Mouse (Mus musculus) embryo, embryonic 10.5 days (tissue): Measurements from ENCODE around the gene Ppp1r27.
"Not testable (repeated sequence)": the region's sequence is repeated elsewhere in the genome, so short reads cannot be mapped to it uniquely, and the experiment has no call there.

Experiments
- DNase-seq: peaks from one replicate; pipeline ENCODE4 v3.0.0-alpha.2; 2015; ENCODE audit warnings: low spot score

Gene Ppp1r27

DNA sequence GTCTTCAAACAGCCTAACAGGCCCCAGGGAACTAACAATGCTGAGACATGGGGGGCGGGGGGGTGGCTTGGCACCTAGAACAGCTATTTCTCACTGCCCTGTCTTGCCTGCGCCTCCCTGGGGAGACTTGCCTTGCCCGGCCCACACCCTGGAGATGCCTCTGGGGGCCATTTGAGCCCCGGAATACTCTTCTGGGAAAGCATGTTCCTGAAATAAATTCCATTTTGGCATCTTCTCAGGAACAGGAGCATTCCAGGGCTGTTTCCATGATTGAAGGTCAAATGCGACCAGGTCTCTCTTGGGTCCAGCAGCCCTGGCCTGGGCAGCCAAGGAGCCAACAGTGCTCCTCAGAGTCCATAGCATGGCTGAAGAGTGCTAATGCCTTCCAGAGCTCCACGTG is 8.6 kb downstream of the Ppp1r27 start:
- no peak for DNase-seq

DNA sequence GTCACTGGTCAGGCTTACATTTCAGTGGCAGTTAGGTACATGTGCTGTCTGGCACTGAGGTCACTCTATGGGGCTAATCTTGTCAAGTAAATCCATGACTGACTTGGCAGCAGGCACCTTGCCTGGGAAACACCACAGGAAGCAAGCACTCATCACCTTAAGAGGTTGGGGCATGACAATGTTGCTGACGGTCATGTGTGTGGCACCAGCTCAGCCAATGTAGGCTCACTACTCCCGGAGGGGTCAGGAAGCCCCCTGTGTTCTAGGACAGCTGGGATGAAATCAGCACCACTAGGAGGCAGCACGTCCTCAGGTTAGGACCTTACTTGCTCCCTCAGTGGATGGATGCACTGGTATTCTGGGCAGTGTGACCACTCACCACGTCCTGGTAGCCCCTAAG is 9.0 kb downstream of the Ppp1r27 start:
- peak; percentile 56 for DNase-seq

DNA sequence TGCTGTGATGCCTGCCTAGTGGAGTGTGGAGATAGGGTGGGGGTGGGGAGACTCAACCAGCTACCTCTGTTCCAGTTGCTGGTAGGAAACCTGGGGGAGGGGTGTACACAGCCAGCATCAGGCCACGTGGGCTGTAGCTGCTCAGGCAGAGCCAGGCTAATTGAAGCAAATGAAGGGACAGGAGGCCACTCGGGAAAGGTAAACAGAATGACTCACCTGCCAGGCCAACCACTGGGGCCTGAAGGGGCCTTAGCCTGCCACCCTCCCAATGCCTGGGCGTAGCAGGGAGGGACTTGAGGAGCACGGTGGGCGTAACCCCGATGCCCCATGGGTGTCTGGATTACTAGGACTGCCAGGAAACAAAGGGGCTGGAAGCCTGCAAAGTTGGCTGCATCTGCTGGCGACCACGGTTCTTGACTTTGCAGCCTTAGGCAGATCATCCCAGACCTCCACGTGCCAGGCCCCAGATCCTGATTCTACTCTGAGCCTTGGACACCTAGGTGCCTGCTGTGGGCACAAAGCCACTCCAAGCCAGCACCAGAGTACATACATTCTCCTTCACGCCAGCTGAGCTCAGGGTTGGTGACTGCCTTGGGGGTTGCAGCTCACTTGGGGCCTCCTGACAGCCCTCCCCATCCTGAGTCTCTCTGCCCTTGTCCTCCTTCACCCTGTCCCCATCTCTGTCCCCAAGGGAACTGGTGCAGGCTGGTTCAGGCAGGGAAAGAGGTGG is 11.5 kb downstream of the Ppp1r27 start:
- DNase-seq, result peak; percentile 30

DNA sequence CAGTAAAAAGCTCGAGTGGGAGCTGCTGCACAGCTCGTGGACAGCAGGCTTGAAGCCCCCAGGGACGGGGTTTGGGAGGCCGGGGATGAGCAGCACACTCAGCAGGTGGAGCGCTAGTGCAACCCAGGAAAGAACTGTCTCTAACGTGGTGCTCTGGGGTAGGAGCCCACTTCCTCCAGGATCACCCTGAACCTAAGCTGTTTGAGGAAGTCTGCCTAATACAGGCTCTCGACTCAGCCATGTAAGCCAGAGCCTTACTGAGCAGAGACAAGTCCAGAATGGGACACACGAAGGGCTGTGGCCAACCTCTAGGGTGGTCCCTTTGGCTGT is 12.0 kb downstream of the Ppp1r27 start:
- DNase-seq, result no peak

DNA sequence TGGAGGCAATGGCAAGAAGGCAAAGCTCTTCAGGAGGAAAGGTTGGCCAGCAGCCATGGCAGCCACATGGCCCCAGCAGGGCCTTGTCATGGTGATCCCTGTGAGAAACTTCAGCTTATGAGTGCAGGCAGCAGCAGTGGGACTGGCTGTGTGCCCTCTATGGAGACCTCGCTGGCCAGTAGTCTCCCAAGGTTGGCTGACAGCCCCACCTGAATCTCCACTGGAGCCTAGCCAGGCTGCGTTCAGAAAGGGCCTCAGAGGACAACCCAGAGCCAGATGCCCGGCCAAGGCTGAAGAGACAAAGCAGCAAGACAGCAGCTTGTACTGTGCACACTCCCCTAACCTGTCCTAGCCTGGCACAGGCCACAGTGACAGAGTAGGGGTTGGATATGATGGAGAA is 12.4 kb downstream of the Ppp1r27 start:
- DNase-seq, result no peak

DNA sequence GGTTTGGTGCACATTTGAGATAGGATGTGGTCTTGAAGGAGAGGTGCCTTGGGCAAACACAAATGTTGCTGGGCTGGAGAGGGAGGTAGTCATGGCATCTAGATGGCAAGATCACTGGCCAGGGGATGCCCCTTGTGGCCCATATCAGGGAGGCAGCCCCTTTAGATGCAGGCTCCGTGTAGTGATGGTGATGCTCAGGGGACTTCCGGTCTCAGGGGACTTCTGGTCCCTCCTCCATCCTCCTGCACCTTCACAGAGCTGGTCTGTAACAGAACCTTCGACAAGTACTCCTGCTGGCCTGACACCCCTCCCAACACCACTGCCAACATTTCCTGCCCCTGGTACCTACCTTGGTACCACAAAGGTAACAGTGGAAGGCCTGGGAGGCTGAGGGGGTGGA is 15.1 kb downstream of the Ppp1r27 start:
- no peak for DNase-seq

DNA sequence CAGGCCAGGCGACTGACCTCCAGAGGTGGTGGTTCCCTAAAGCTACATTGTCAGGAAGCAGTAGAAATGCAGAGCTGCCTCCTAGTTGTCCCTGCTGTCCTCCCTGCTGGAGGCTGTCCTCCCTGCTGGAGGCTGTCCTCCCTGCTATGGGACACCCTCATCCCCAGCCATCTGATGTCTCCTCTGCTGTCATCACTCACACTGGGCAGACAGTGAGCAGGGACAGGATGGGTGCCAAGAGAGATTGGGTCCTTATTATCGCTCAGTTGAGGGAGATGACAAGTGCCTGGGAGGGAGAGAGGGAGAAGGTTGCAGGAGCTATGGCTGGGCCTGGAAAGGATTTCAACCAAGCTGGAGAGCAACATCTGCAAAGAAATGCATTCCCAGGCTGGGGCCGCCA is 15.8 kb downstream of the Ppp1r27 start:
- DNase-seq, result no peak

DNA sequence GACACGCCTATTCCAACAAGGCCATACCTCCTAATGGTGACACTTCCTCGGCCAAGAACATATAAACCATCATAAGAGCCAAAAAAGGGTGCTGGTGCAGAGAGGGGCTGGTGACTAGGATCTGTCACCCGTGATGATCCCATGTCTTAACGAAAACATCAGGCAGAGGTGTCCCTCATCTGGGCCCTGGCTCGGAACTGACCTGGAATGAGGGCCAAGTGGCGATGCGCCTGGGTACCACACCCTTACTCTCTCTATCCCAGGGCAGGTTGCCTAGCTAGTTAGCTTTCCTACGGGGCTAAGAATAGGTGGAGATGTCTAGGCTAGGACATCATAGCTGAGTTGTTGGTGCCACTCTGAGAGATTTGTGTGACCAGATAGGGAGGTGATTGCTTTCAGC is 16.8 kb downstream of the Ppp1r27 start:
- DNase-seq, result no peak

DNA sequence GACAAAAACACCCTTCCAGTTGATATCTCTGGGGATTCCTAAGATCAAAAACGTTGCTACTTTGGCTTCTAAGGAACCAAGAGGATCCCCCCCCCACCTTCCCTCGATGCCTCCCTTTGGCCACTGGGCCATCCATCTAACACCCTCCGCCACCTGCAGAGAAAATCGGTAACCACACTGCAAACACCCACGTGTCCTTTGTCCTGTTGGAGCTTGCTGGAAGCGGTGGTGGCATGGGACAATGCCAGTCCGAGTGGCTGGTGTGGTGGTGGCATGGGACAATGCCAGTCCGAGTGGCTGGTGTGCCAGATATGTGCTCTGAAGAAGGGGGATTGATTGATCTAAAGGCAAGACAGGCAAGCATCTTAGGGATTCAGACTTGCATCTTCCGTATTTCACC is 19.3 kb downstream of the Ppp1r27 start:
- no peak for DNase-seq

DNA sequence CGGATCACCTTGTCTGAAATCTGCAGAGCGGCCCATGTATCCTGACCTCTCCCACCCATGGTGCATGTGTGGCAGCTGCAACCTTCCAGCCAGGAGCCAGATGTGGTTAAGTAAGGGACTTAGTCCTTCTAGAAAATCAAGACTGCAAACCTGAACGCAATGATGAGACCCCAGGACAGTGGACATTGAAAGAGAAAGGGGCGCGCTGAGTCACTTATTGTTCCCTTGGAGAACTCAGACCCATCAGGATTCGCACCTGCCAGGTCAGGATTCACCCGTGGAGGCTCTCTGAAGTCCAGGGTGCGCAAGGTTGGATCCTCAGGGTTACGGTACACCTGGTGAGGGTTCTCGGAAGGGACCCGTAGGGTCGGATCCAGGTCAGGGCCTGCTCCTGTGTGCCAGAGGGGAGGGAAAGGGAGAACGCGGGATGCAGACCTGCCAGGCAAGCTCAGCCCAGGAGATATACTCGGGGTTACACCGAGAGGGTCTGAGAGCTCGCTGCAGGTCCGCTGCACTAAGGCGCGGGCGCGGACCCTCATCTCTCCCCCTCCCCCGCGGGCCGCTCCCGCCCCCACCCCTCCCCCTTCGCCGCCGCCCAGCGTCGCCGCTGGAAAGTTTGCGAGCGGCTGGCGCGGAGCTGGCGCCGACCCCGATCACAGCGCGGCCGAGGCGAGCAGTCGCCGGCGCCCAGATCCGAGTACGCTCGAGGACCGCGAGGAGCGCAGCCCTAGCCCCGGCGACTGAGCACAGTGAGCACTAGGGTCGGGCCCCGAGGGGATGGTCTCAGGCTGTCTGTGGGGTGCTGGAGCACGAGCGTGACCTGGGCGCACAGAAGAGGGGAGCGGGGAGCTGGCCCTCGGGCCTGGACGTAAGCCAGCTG is 20.6 kb downstream of the Ppp1r27 start, which contains the start of gene Gcgr:
Gene Gcgr (plus strand): TSS at position 615 of the 880 bp plus-strand sequence.
- peak; percentile 54 for DNase-seq

DNA sequence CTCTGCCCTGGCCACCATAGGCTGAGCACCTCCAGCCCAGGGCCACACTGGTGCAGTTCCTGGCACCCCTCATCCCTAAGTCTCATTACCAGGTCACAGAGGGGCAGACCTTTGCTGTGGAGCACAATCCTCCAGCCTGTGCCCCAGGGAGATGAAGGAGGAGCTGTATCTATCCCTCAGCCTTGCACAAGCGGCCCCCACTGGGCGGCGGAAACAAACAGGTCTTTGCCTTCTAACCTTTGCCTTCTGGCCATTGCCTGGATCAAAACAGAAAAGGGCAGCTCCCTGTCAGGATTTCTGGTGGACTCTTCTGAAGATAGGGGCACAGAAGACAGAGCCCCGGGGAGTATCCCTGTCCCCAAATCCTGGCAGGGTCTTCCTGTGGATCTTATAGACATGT is 22.0 kb downstream of the Ppp1r27 start:
- no peak for DNase-seq

DNA sequence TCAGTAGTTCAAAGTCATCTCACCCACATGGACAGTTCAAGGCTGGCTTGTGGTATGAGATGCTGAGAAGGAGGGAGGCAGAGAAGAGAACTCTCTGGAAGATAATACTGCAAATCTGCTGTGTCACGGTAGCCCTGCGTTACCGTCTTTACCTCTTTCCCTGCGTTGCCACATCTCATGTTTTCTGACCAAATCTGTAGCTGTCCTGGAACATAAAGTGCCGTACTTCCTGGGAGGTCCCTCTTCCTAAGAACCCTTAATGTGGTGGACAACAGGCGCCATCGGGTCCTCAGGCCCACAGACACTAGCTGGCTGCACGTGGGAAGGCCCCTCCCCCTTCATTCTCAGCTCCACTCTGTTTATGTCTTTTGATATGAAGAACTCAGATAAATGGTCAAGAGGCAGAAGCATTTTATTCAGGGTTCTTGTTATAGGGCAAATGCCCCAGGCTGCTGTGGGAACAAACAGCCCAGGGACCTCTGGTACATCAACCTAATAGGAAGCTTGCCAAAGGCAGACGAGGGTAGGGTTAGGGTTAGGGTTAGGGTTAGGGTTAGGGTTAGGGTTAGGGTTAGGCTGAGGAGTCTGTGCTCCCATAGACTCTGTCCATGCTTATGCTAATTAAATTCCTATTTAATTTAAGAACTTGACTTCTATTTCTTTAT is 23.1 kb downstream of the Ppp1r27 start:
- DNase-seq, result no peak

DNA sequence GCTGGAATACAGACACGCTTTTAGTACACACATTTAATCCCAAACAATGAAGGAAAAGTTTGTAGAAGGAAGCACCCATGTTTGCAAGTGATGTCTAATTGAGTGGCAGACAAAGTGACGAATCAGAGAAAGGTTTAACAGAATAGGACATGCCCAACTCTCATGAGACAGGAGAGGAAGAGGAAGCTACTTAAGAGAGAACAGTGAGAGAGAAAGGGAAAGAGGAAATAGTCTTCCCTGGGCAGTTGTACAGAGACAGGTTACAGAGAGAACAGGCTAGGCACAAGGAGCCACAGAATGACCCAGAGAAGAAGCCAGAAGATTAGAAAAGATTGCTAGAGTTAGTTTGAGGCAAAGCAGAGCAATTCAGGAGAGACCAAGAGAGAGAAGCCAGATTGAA is 25.0 kb downstream of the Ppp1r27 start:
- DNase-seq, result no peak

DNA sequence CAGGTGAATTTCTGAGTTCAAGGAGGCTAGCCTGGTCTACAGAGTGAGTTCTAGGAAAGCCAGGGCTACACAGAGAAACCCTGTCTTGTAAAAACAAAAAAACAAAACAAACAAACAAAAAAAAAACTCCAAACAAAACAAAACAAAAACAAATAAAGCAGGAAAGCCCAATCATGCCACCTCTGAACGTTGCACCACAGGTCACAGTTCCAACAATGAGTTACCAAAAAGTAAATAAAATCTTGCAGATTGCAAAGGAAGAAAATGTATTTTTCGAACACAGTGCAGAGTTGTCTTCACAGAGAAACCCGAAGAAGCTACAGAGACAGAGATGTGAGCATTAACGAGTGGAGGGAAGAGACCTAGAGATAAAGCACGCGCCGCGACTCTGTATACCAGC is 28.4 kb downstream of the Ppp1r27 start:
- DNase-seq, result no peak

DNA sequence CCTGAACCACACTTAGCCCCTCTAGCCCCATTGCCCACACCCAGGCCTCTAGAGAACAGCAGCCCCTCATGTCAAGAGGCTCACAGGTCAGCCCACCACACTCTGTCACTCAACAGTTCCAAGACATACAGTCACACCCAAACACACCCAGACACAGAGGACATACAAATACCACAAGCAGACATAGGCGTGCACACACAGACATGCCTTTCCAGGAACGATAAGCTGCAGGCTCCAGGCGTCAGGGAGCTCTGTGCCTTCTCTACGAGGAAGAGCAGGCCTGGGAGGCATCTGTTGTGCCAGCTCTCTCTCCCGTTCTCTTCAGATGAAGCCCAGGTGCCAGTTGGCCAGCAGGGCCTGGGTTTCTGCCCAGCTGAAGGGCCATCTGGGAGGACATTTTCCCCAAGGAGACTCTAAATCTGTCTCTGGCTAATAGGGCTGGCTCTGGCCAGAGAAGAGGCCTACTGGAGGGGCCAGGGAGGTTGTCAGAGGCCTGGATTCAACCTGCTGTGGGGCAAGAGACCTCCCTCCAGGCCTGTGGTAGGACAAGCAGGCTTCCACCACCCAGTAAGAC is 29.9 kb downstream of the Ppp1r27 start:
- DNase-seq, result no peak

DNA sequence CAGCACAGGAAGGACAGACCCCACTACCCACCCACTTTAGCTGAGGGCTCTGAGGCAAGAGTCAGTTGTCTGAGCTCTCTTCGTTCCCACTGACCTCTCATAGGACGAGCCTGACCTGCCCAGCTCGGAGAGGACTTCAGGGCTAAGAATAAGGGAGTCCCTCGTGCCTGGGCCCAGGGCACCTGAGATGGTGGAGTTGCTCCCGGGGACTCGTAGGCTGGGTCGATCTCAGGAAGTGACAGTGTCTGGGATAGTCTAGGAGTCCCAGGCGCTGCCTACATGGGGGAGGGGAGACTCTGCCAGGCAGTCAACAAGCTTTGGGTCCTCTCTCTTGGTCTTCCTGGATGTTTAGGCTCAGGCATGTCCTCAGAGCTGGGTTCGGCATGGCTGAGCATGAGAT is 30.4 kb downstream of the Ppp1r27 start:
- no peak for DNase-seq

DNA sequence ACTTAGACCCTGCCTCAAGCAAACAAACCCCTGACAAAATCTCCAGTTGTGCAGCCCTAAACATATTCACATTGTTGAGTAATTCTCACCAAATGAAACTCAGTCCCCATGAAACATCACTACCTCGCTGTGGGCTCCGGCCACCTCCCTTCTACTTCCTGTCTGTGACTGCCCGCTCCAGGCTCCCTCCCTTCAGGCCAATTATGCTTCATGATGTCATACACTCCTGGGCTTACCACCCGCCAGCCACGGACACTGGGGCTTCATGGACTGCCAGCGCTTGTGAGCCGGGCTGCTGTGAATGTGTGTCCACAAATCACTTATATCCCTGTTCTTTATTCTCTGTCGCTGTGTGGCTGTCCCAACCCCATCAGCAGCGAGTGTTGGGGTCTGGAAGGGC is 31.2 kb downstream of the Ppp1r27 start:
- DNase-seq, result peak; percentile 27

DNA sequence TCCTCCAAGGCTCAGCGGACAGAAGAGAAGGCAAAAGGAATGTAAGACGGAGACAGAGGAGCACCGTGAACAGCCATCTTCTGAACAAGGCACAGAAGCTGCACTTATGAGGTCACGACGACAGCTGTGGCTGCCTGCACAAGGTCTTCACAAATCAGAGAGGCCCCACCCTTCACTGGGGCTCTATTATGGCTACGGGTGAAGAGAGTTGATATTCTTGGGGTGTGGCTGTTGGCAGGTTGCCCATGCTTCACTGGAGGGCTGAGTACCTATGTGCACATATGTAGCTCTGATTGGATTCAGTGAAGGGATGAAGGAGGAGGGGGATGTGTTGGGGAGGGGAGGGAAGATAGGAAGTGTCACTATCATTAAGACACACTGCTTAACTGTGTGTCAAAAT is 32.4 kb downstream of the Ppp1r27 start:
- DNase-seq, result no peak

DNA sequence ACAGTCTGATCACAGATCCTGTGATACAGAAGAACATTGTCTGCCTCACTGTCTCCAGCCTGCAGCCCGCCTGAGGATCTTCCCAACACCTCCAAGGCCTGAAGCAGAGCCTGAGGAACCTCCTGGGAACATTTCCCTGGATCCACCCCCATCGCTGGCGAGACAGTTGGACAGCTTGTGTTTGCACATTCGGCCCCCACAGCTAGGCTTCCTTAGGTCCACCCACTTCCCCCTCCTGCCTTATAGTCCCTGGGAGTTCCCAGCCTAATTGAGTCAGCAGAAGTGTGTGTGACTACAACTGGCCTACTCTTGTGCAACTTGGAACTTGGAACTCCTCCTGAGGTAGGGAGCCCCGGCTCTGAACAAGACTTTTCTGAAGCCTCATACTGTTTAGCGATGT is 32.9 kb downstream of the Ppp1r27 start:
- DNase-seq, result no peak

DNA sequence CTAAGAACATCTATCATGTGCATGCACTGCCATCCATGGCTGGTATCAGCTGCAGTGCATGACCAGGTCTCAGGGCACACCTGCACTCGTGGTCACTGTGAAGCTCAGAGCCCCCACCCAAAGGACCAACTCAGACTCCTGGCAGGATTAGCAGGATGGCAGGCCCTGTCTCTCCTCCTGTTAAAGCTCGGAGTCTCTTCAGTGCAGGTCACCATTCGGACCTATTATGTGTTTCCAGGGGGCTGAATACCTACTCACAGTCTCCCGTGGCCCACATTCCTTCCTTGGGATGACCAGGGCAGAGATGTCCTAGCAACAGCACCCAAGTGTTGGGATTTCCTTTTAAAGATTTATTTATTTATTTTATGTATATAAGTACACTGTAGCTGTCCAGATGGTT is 33.8 kb downstream of the Ppp1r27 start:
- DNase-seq, result no peak

DNA sequence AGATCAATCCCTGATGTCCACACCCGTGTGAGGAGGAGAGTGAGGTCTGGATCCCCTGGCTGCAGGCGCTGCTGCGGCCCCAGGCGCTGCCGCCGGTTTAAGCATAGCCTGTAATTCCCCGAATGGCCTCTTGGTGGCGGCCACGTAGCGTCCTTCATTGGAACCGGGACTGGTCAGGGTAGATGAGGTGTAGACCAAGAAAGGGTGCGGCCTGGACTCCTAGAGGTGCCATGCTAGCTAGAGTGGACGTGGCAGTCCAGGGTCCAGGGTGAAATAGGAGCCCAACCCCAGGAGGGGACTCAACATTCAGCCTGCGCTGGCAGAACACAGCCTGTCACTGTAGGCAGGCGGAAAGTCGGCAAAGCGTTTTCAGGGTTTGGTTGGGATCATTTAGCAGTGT is 35.3 kb downstream of the Ppp1r27 start:
- DNase-seq, result peak; percentile 92

DNA sequence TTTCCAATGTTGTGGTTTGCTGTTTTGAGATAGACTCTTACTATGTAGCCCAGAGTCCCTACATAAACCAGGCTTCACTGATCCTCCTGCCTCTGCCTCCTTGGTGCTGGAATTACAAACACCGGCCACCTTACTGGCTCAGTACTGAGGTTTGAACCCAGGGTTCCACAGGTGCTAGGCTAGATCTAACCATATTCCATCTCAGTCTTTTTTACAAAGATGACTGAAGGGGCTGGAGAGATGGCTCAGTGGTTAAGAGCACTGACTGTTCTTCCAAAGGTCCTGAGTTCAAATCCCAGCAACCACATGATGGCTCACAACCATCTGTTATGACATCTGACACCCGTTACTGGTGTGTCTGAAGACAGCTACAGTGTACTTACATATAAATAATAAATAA is 36.7 kb downstream of the Ppp1r27 start:
- not testable (repeated sequence) for DNase-seq
